Mouse (Mus musculus): ENCODE measurements around the gene Wdr41. TPM values are rescaled to one million over a fixed set of nuclear protein-coding genes. Genes with fewer than 3 reads are reported as not detected.
A peak's percentile ranks its signal among the peaks of the same experiment; 100 is the strongest.

Gene Wdr41
- polyA plus RNA-seq, 1 experiment from 2014 or later, result 21.2 TPM

GRCm38 (mm10) chr13:95009261-95009660, 33.1 kb downstream of the Wdr41 start:
- H3K36me3 ChIP-seq, result no peaks in the 10 kb centered on the region
- H3K27ac ChIP-seq, result no peak overlapping the region
- H3K9me3 ChIP-seq, result no peaks in the 10 kb centered on the region
- ATAC-seq (ENCODE audit: borderline replicate concordance, extremely low read depth, low FRiP score, low TSS enrichment), result no peak
- no peak overlapping the region for H3K4me2 ChIP-seq
- H3K27me3 ChIP-seq, result no peaks in the 10 kb centered on the region
- no peaks in the 10 kb centered on the region for H3K4me1 ChIP-seq
- 85% methylated on average over 7 of the region's 7 CpGs for WGBS
- H3K4me3 ChIP-seq, result no peak overlapping the region
- H3K9ac ChIP-seq, result no peak overlapping the region

GRCm38 (mm10) chr13:95011546-95012257, 35.6 kb downstream of the Wdr41 start:
- 83% methylated on average over 7 of the region's 7 CpGs for WGBS
- H3K4me1 ChIP-seq, result no peaks in the 10 kb centered on the region
- no peak overlapping the region for H3K9ac ChIP-seq
- no peak overlapping the region for H3K27ac ChIP-seq
- no peak overlapping the region for H3K4me2 ChIP-seq
- H3K36me3 ChIP-seq, result no peaks in the 10 kb centered on the region
- H3K9me3 ChIP-seq, result no peaks in the 10 kb centered on the region
- no peak for ATAC-seq (ENCODE audit: borderline replicate concordance, extremely low read depth, low FRiP score, low TSS enrichment)
- H3K4me3 ChIP-seq, result no peak overlapping the region
- H3K27me3 ChIP-seq, result no peaks in the 10 kb centered on the region

DNA sequence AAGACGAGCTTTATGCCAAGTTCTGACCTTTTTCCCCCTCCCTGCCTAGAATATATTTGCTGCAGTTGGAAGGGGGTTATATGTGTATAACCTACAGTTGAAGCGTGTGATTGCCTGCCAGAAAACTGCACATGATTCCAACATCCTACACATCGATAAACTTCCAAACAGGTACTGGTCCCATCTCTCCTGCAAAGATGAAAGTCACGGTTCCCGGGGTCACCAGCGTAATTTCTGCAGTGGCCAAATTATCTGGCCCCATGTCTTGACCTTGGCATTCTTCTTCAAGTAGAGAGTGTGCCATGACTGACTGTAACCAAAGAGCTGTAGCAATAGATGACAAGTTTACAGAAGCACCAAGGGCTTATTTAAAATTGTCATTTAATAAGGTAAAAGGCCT, 41.1 kb downstream of the Wdr41 start:
- Histone ChIP-seq H3K9ac (no peak overlapping the region), H3K4me3 (no peak overlapping the region), H3K4me2 (no peak overlapping the region), H3K4me1 (no peaks in the 10 kb centered on the region), H3K27me3 (no peaks in the 10 kb centered on the region), H3K9me3 (no peaks in the 10 kb centered on the region), H3K27ac (no peak overlapping the region), H3K36me3 (peaks cover 2% of the 10 kb centered on the region; the same call in 1 of the 2 replicates)
- ATAC-seq (ENCODE audit: borderline replicate concordance, extremely low read depth, low FRiP score, low TSS enrichment), result no peak
- WGBS, result 83% methylated on average over 6 of the region's 6 CpGs

DNA sequence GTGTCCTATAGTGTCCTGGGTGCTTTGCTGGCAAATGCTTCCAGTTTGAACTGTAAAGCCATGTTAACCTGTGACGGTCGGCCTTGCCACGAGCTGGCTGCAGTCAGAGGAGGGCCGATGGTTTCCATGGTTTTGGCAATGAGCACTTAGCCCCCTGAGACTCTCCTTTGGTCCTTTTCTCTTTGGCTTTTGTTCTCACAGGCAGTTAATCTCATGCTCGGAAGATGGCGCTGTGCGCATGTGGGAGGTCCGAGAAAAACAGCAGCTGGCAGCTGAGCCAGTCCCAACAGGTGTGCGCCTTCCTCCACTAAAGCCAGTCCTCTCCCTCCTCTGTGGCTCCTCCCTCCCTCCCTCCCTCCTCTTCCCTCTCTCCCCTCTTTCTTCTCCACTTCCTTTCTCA, 41.8 kb downstream of the Wdr41 start:
- H3K4me3 ChIP-seq, result no peak overlapping the region
- 5% methylated on average over 9 of the region's 9 CpGs for WGBS
- peaks cover 2% of the 10 kb centered on the region; the same call in 1 of the 2 replicates for H3K36me3 ChIP-seq
- H3K27ac ChIP-seq, result no peak overlapping the region
- no peaks in the 10 kb centered on the region for H3K27me3 ChIP-seq
- H3K9ac ChIP-seq, result no peak overlapping the region
- H3K9me3 ChIP-seq, result no peaks in the 10 kb centered on the region
- no peak overlapping the region for H3K4me2 ChIP-seq
- peak; percentile 49; the same call in 1 of the 2 replicates for ATAC-seq (ENCODE audit: borderline replicate concordance, extremely low read depth, low FRiP score, low TSS enrichment)
- H3K4me1 ChIP-seq, result no peaks in the 10 kb centered on the region

- H3K27me3 ChIP-seq, result no peaks in the 10 kb centered on the region
- H3K9ac ChIP-seq, result no peak overlapping the region
- no peak for ATAC-seq (ENCODE audit: borderline replicate concordance, extremely low read depth, low FRiP score, low TSS enrichment)
- no peak overlapping the region for H3K27ac ChIP-seq
- WGBS, result 72% methylated on average over 6 of the region's 6 CpGs
- peaks cover 2% of the 10 kb centered on the region; the same call in 1 of the 2 replicates for H3K36me3 ChIP-seq
- H3K9me3 ChIP-seq, result no peaks in the 10 kb centered on the region
- no peaks in the 10 kb centered on the region for H3K4me1 ChIP-seq
- no peak overlapping the region for H3K4me3 ChIP-seq
- H3K4me2 ChIP-seq, result no peak overlapping the region
Observed at GRCm38 (mm10) chr13:95019345-95019744, 43.2 kb downstream of the Wdr41 start.

DNA sequence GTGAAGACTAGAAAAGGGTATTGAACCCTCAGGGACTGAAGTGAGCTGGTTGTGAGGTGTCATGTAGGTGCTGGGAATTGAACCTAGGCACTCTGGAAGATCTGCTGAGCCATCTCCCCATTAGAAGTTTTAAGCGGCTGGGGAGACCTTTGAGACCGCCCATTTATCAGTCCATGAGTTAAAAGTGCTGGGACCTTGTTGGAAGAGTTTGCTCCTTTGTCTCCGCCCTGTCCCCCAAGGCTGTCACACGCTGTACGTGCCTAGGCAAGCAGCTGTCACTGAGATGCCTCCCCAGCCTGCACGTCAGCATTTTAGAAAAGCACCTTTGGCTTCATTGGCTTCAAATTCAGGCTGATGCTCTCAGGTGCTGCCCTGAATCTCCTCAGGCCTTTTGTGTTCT, 44.1 kb downstream of the Wdr41 start:
- H3K27ac ChIP-seq, result no peak overlapping the region
- WGBS, result 85% methylated on average over 6 of the region's 6 CpGs
- H3K36me3 ChIP-seq, result peaks cover 2% of the 10 kb centered on the region; the same call in 1 of the 2 replicates

GRCm38 (mm10) chr13:95030828-95031227, 54.7 kb downstream of the Wdr41 start:
- Histone ChIP-seq H3K4me3 (no peak overlapping the region), H3K9ac (no peak overlapping the region), H3K4me2 (no peak overlapping the region), H3K27me3 (no peaks in the 10 kb centered on the region), H3K4me1 (no peaks in the 10 kb centered on the region), H3K9me3 (no peaks in the 10 kb centered on the region), H3K27ac (no peak overlapping the region), H3K36me3 (no peaks in the 10 kb centered on the region)
- 87% methylated on average over 6 of the region's 6 CpGs for WGBS
- ATAC-seq (ENCODE audit: borderline replicate concordance, extremely low read depth, low FRiP score, low TSS enrichment), result no peak

More for the DNA sequence above, 44.1 kb downstream of the Wdr41 start:
- no peaks in the 10 kb centered on the region for H3K9me3 ChIP-seq
- no peaks in the 10 kb centered on the region for H3K4me1 ChIP-seq
- no peak overlapping the region for H3K4me2 ChIP-seq
- H3K4me3 ChIP-seq, result no peak overlapping the region
- no peak for ATAC-seq (ENCODE audit: borderline replicate concordance, extremely low read depth, low FRiP score, low TSS enrichment)
- H3K27me3 ChIP-seq, result no peaks in the 10 kb centered on the region
- H3K9ac ChIP-seq, result no peak overlapping the region

DNA sequence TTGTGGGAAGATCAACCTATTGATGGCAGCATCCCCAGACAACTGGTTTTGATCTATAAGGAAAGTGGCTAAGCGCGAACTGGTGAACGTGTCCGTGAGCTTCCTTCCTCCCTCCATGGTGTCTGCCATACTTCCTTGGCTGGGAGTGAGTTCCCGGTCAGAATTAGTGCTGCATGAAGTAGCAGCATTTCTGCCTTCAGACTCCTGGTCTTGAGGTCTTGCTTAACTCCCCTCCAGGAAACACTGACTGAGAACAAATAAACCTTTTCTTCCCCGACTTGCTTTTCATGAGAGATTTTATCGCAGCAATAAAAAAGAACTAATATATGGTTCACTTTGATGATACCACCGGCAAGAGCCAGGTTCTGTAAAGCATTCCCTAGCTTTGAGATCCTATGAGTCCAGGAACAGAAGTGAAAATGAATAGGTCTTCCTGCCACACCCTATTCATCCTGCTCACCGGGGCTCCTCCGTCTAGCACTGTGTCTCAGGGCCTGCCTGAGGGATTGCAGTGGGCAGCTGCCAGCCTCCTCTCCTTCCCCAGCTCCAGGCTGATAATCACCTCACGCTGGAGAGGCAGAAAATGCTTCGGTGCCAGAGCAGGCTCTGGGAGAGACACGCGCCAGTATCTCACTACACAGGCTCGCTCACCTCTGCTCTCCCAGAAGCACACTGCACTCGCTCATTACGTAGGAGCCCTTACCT, 56.1 kb downstream of the Wdr41 start:
- no peak overlapping the region for H3K4me2 ChIP-seq
- H3K9me3 ChIP-seq, result no peaks in the 10 kb centered on the region
- H3K27me3 ChIP-seq, result no peaks in the 10 kb centered on the region
- H3K36me3 ChIP-seq, result no peaks in the 10 kb centered on the region
- ATAC-seq (ENCODE audit: borderline replicate concordance, extremely low read depth, low FRiP score, low TSS enrichment), result no peak
- no peak overlapping the region for H3K9ac ChIP-seq
- H3K4me3 ChIP-seq, result no peak overlapping the region
- no peak overlapping the region for H3K27ac ChIP-seq
- H3K4me1 ChIP-seq, result no peaks in the 10 kb centered on the region
- WGBS, result 61% methylated on average over 17 of the region's 17 CpGs

DNA sequence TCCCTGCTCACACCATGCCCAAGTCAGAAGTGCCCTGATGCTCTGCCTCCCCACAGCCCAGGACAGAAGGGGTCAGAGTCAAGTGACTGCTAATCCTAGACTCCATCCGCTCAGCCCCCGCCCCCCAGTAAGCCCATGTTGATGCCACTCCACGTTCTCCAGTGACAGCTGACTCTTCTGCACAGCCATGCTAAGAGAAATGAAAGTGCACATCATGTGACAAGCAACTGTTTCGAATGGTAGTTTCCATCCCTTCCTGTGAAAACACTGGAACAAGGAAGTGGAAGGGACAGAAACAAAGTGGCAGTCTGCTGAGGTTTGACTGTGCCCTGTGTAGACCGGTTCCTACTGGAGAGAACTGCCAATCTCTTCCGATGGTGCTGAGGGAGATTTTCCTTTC, 56.8 kb downstream of the Wdr41 start:
- Histone ChIP-seq H3K9me3 (no peaks in the 10 kb centered on the region), H3K36me3 (no peaks in the 10 kb centered on the region), H3K27me3 (no peaks in the 10 kb centered on the region), H3K4me2 (no peak overlapping the region), H3K4me1 (no peaks in the 10 kb centered on the region), H3K27ac (no peak overlapping the region), H3K4me3 (no peak overlapping the region), H3K9ac (no peak overlapping the region)
- no peak for ATAC-seq (ENCODE audit: borderline replicate concordance, extremely low read depth, low FRiP score, low TSS enrichment)
- WGBS, result 69% methylated on average over 6 of the region's 6 CpGs

DNA sequence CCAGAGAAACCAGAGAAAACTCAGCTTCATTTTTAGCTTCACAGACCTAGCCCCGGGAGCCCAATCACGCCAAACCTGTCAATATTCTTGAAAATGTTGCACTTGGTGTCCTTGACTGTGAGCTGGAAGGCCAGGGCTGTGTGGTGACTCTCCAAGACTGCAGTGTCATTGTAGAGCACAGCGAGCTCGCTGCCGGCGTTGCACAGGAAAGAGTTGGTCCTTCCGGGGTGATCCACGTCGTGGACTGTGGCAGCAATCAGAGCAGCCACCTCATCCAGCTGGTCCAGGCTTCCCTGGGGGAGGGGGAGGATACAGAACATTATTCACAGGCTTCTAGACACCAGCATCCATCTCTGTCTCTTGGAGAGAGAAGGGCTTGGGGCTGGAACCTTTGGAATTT, 58.0 kb downstream of the Wdr41 start:
- WGBS, result 67% methylated on average over 9 of the region's 9 CpGs
- ATAC-seq (ENCODE audit: borderline replicate concordance, extremely low read depth, low FRiP score, low TSS enrichment), result no peak
- no peak overlapping the region for H3K4me3 ChIP-seq
- H3K9me3 ChIP-seq, result no peaks in the 10 kb centered on the region
- H3K27me3 ChIP-seq, result no peaks in the 10 kb centered on the region
- no peaks in the 10 kb centered on the region for H3K4me1 ChIP-seq
- no peaks in the 10 kb centered on the region for H3K36me3 ChIP-seq
- no peak overlapping the region for H3K27ac ChIP-seq
- no peak overlapping the region for H3K4me2 ChIP-seq
- no peak overlapping the region for H3K9ac ChIP-seq

- no peak for ATAC-seq (ENCODE audit: borderline replicate concordance, extremely low read depth, low FRiP score, low TSS enrichment)
- Histone ChIP-seq H3K27ac (no peak overlapping the region), H3K4me2 (no peak overlapping the region), H3K4me3 (no peak overlapping the region), H3K27me3 (no peaks in the 10 kb centered on the region), H3K9me3 (no peaks in the 10 kb centered on the region), H3K4me1 (no peaks in the 10 kb centered on the region), H3K36me3 (no peaks in the 10 kb centered on the region), H3K9ac (no peak overlapping the region)
- WGBS, result 45% methylated on average over 2 of the region's 2 CpGs
Observed at GRCm38 (mm10) chr13:95034715-95035114, 58.6 kb downstream of the Wdr41 start.

DNA sequence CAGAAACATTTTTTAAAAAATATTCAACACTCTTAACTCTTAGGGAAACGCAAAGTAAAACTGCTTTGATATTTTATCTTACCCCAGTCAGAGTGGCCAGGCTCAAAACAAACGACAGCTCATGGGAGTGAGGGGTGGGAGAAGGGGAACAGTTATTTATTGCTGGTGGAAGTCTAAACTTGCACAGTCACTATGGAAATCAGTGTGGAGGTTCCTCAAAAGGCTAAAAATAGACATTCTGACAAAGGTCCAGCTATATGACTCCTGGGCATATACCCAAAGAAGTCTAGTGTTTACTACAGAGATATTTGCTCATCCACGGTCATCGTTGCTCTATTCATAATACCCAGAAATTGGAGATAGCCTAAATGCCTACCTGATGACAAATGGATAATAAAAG, 62.1 kb downstream of the Wdr41 start:
- no peaks in the 10 kb centered on the region for H3K36me3 ChIP-seq
- no peak overlapping the region for H3K4me3 ChIP-seq
- 35% methylated on average over 4 of the region's 4 CpGs for WGBS
- no peaks in the 10 kb centered on the region for H3K9me3 ChIP-seq
- H3K27me3 ChIP-seq, result no peaks in the 10 kb centered on the region
- H3K9ac ChIP-seq, result no peak overlapping the region
- H3K27ac ChIP-seq, result no peak overlapping the region
- ATAC-seq (ENCODE audit: borderline replicate concordance, extremely low read depth, low FRiP score, low TSS enrichment), result no peak
- no peak overlapping the region for H3K4me2 ChIP-seq
- no peaks in the 10 kb centered on the region for H3K4me1 ChIP-seq

All from lung, embryonic 15.5 days (tissue).